Mouse (Mus musculus): ENCODE measurements at regions not wholly inside any gene's neighbourhood (a gene's known extent, or its start where the extent isn't known, plus 50 kb on each side); places are given as distances from the start of the nearest gene placed in this dataset.

- H3K9ac ChIP-seq (replicated peaks; ENCODE audit: low read length), result no peak overlapping the region
- H3K4me1 ChIP-seq (ENCODE audit: control insufficient read depth, insufficient read depth, low read length), result no peaks in the 10 kb centered on the region
- H3K4me3 ChIP-seq (ENCODE audit: low read depth, low read length), result no peak overlapping the region
- DNase-seq (ENCODE audit: low spot score) (no peak), ATAC-seq (replicated peaks; ENCODE audit: insufficient number of reproducible peaks, low FRiP score, low TSS enrichment, low read depth) (no peak)
- no peaks in the 10 kb centered on the region for H3K9me3 ChIP-seq (replicated peaks; ENCODE audit: control insufficient read depth, low read length)
- no peak overlapping the region for H3K4me2 ChIP-seq (ENCODE audit: low read depth, low read length)
- H3K27me3 ChIP-seq (ENCODE audit: control insufficient read depth, insufficient read depth, low read length), result no peaks in the 10 kb centered on the region
- WGBS, result 86% methylated on average over 5 of the region's 5 CpGs
- H3K27ac ChIP-seq (replicated peaks; ENCODE audit: low read depth, low read length), result no peak overlapping the region
- no peaks in the 10 kb centered on the region for H3K36me3 ChIP-seq (replicated peaks; ENCODE audit: control insufficient read depth, insufficient read depth, low read depth, low read length)
Measured at GRCm38 (mm10) chr8:44735801-44736200, 199.4 kb upstream of the Fat1 start.

- Histone ChIP-seq H3K9me3 (replicated peaks; ENCODE audit: control insufficient read depth, low read length) (no peaks in the 10 kb centered on the region), H3K9ac (replicated peaks; ENCODE audit: low read length) (no peak overlapping the region), H3K4me2 (ENCODE audit: low read depth, low read length) (no peak overlapping the region), H3K4me1 (ENCODE audit: control insufficient read depth, insufficient read depth, low read length) (no peaks in the 10 kb centered on the region), H3K4me3 (ENCODE audit: low read depth, low read length) (no peak overlapping the region), H3K27me3 (ENCODE audit: control insufficient read depth, insufficient read depth, low read length) (no peaks in the 10 kb centered on the region), H3K27ac (replicated peaks; ENCODE audit: low read depth, low read length) (no peak overlapping the region), H3K36me3 (replicated peaks; ENCODE audit: control insufficient read depth, insufficient read depth, low read depth, low read length) (no peaks in the 10 kb centered on the region)
- 82% methylated on average over 2 of the region's 2 CpGs for WGBS
- ATAC-seq (replicated peaks; ENCODE audit: insufficient number of reproducible peaks, low FRiP score, low TSS enrichment, low read depth), result no peak
- DNase-seq (ENCODE audit: low spot score), result no peak
Measured at GRCm38 (mm10) chr8:44743353-44743752, 191.9 kb upstream of the Fat1 start.

DNA sequence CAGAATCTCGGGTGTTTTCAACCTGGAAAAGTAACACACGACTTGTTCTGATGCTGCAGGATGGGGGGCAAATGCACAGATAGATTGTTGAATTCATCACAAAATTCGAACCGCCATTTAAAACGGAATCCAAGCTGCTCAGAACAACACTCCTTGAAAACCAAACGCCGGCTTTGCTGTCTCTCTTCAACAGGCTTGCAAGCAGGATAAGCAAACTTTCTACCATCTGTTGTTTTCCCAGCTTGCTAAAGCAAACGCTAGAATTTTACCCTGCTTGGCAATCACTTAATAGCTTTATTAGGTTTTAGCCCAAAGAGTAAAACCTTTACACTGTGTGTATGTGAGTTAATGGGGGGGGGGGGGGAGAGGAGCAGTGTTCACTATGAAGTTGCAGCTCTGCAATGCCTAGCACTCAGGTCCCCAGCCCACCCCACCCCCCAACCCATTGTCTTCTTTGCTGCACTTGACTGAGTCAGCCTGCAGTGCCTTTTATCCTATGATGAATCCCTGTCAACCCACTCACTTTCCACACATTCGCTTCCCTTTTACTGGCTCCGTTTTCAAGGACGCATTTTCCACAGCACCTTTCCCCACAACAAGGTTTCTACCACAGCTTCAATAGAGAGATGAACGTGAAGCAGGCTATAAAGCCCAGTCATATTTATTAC, 190.1 kb upstream of the Fat1 start:
- H3K27me3 ChIP-seq (ENCODE audit: control insufficient read depth, insufficient read depth, low read length), result no peaks in the 10 kb centered on the region
- no peak for ATAC-seq (replicated peaks; ENCODE audit: insufficient number of reproducible peaks, low FRiP score, low TSS enrichment, low read depth)
- WGBS, result 80% methylated on average over 12 of the region's 12 CpGs

DNA sequence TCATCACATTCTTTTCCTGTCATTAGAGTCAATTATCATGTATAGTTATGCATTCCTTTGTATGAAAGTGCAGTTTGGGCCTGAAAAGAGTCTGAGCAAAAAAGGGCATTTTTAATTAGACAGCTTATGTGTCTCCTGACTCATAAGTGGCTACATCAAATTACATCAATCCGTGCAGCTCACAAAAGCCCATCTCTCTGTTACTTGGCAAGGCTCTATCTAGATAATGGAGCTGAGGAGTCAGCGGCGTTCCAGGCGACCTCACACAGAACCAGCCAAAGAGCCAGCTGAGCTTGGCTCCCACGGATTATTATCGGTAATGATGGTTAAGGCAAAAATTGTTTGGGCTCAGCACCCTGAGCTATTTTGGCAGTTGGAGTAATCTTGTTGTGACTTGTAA, 176.5 kb upstream of the Fat1 start:
- Histone ChIP-seq H3K4me1 (ENCODE audit: control insufficient read depth, insufficient read depth, low read length) (no peaks in the 10 kb centered on the region), H3K36me3 (replicated peaks; ENCODE audit: control insufficient read depth, insufficient read depth, low read depth, low read length) (no peaks in the 10 kb centered on the region), H3K9ac (replicated peaks; ENCODE audit: low read length) (no peak overlapping the region), H3K4me2 (ENCODE audit: low read depth, low read length) (no peak overlapping the region), H3K27ac (replicated peaks; ENCODE audit: low read depth, low read length) (no peak overlapping the region), H3K9me3 (replicated peaks; ENCODE audit: control insufficient read depth, low read length) (no peaks in the 10 kb centered on the region), H3K27me3 (ENCODE audit: control insufficient read depth, insufficient read depth, low read length) (no peaks in the 10 kb centered on the region), H3K4me3 (ENCODE audit: low read depth, low read length) (no peak overlapping the region)
- WGBS, result 67% methylated on average over 6 of the region's 6 CpGs
- DNase-seq (ENCODE audit: low spot score) (peak; percentile 7), ATAC-seq (replicated peaks; ENCODE audit: insufficient number of reproducible peaks, low FRiP score, low TSS enrichment, low read depth) (no peak)

More for the DNA sequence above, 190.1 kb upstream of the Fat1 start:
- H3K4me2 ChIP-seq (ENCODE audit: low read depth, low read length), result no peak overlapping the region
- H3K4me1 ChIP-seq (ENCODE audit: control insufficient read depth, insufficient read depth, low read length), result no peaks in the 10 kb centered on the region
- no peak overlapping the region for H3K4me3 ChIP-seq (ENCODE audit: low read depth, low read length)
- H3K9ac ChIP-seq (replicated peaks; ENCODE audit: low read length), result no peak overlapping the region
- no peaks in the 10 kb centered on the region for H3K9me3 ChIP-seq (replicated peaks; ENCODE audit: control insufficient read depth, low read length)
- no peaks in the 10 kb centered on the region for H3K36me3 ChIP-seq (replicated peaks; ENCODE audit: control insufficient read depth, insufficient read depth, low read depth, low read length)
- no peak overlapping the region for H3K27ac ChIP-seq (replicated peaks; ENCODE audit: low read depth, low read length)
- no peak for DNase-seq (ENCODE audit: low spot score)

DNA sequence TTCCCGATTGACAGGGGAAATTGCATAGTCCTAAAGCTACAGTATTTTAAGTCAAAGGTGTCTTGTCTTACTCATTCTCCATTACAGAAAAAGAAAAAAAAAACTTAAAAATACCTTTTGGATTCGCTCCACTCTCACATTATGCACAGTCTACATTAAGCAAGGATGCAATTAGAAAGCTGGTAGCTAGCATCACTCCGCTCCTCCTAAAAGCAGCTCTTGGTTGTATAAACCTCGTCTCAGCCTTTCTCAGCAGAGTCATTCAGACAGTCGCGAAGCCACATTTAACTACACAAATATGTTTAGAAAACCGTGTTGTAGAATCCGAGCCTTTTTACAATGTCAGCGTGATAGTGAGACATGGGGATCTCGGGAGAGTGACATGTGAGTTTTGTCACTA, 172.5 kb upstream of the Fat1 start:
- no peak for ATAC-seq (replicated peaks; ENCODE audit: insufficient number of reproducible peaks, low FRiP score, low TSS enrichment, low read depth)

GRCm38 (mm10) chr8:44765194-44765593, 170.1 kb upstream of the Fat1 start:
- DNase-seq (ENCODE audit: low spot score), result no peak
- WGBS, result 76% methylated on average over 4 of the region's 4 CpGs
- H3K9ac ChIP-seq (replicated peaks; ENCODE audit: low read length), result no peak overlapping the region

More for the DNA sequence above, 172.5 kb upstream of the Fat1 start:
- Histone ChIP-seq H3K4me1 (ENCODE audit: control insufficient read depth, insufficient read depth, low read length) (no peaks in the 10 kb centered on the region), H3K4me2 (ENCODE audit: low read depth, low read length) (no peak overlapping the region), H3K9me3 (replicated peaks; ENCODE audit: control insufficient read depth, low read length) (no peaks in the 10 kb centered on the region), H3K27ac (replicated peaks; ENCODE audit: low read depth, low read length) (no peak overlapping the region), H3K4me3 (ENCODE audit: low read depth, low read length) (no peak overlapping the region), H3K36me3 (replicated peaks; ENCODE audit: control insufficient read depth, insufficient read depth, low read depth, low read length) (no peaks in the 10 kb centered on the region), H3K27me3 (ENCODE audit: control insufficient read depth, insufficient read depth, low read length) (no peaks in the 10 kb centered on the region), H3K9ac (replicated peaks; ENCODE audit: low read length) (no peak overlapping the region)
- 89% methylated on average over 10 of the region's 10 CpGs for WGBS
- no peak for DNase-seq (ENCODE audit: low spot score)

DNA sequence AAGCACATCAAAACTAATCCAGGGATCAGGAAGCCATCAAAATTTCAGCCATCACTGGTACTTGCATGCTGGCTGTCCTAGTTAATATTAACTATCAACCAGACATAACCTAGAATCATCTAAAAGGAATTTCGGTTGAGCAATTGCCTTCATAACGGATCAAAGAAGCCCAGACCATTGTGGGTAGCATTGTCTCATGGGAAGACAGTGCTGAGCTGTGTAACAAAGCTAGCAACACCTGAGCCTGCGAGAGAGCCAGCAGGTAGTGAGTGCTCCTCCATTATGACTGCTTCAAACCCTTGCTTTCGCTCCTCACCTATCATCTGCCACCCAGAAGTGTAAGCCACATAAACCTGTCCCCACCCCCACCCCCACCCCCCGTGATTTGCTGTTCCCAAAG, 169.6 kb upstream of the Fat1 start:
- no peaks in the 10 kb centered on the region for H3K4me1 ChIP-seq (ENCODE audit: control insufficient read depth, insufficient read depth, low read length)
- H3K27ac ChIP-seq (replicated peaks; ENCODE audit: low read depth, low read length), result no peak overlapping the region
- H3K36me3 ChIP-seq (replicated peaks; ENCODE audit: control insufficient read depth, insufficient read depth, low read depth, low read length), result no peaks in the 10 kb centered on the region
- H3K4me2 ChIP-seq (ENCODE audit: low read depth, low read length), result no peak overlapping the region
- no peaks in the 10 kb centered on the region for H3K27me3 ChIP-seq (ENCODE audit: control insufficient read depth, insufficient read depth, low read length)
- H3K4me3 ChIP-seq (ENCODE audit: low read depth, low read length), result no peak overlapping the region
- no peaks in the 10 kb centered on the region for H3K9me3 ChIP-seq (replicated peaks; ENCODE audit: control insufficient read depth, low read length)
- WGBS, result 81% methylated on average over 5 of the region's 5 CpGs
- DNase-seq (ENCODE audit: low spot score), result no peak
- no peak for ATAC-seq (replicated peaks; ENCODE audit: insufficient number of reproducible peaks, low FRiP score, low TSS enrichment, low read depth)
- no peak overlapping the region for H3K9ac ChIP-seq (replicated peaks; ENCODE audit: low read length)

More at GRCm38 (mm10) chr8:44765194-44765593, 170.1 kb upstream of the Fat1 start:
- Histone ChIP-seq H3K4me1 (ENCODE audit: control insufficient read depth, insufficient read depth, low read length) (no peaks in the 10 kb centered on the region), H3K27me3 (ENCODE audit: control insufficient read depth, insufficient read depth, low read length) (no peaks in the 10 kb centered on the region), H3K4me3 (ENCODE audit: low read depth, low read length) (no peak overlapping the region), H3K27ac (replicated peaks; ENCODE audit: low read depth, low read length) (no peak overlapping the region), H3K4me2 (ENCODE audit: low read depth, low read length) (no peak overlapping the region), H3K36me3 (replicated peaks; ENCODE audit: control insufficient read depth, insufficient read depth, low read depth, low read length) (no peaks in the 10 kb centered on the region), H3K9me3 (replicated peaks; ENCODE audit: control insufficient read depth, low read length) (no peaks in the 10 kb centered on the region)
- no peak for ATAC-seq (replicated peaks; ENCODE audit: insufficient number of reproducible peaks, low FRiP score, low TSS enrichment, low read depth)

DNA sequence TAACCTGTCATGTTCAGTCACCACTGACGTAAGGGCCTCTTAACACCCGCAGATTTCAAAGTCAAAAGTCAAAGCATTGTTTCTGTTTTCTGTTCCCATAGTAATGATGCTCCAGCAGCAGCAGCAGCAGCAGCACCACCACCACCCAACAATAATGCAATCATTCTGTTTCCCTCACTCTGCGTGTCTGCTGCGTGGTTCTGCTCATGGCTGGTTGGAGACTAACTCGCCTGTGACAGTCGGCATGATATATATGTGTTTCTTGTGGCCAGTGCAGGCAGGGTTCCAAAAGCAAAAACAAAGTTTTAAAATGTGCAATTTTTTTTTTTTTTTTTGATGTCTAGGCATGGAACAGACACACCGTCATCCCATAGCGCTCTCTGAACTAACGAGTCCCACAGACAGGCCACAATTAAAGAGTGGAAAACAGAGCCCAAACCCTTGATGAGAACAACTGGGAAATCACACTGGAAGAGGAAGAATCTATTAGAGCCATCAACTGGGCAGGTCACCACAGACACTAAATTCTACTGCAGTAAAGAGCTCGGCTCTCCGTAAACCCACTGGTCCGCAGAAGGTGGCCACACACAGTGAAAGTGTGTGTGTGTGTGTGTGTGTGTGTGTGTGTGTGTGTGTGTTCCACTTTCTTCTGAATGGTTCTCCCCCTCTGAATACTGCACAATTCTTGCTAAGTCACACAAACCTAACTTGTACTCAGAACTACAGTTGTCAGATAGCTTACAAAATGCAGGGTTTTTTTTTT, 169.0 kb upstream of the Fat1 start:
- Histone ChIP-seq H3K36me3 (replicated peaks; ENCODE audit: control insufficient read depth, insufficient read depth, low read depth, low read length) (no peaks in the 10 kb centered on the region), H3K9me3 (replicated peaks; ENCODE audit: control insufficient read depth, low read length) (no peaks in the 10 kb centered on the region), H3K27me3 (ENCODE audit: control insufficient read depth, insufficient read depth, low read length) (no peaks in the 10 kb centered on the region), H3K4me3 (ENCODE audit: low read depth, low read length) (no peak overlapping the region), H3K27ac (replicated peaks; ENCODE audit: low read depth, low read length) (no peak overlapping the region), H3K4me1 (ENCODE audit: control insufficient read depth, insufficient read depth, low read length) (no peaks in the 10 kb centered on the region), H3K9ac (replicated peaks; ENCODE audit: low read length) (no peak overlapping the region), H3K4me2 (ENCODE audit: low read depth, low read length) (no peak overlapping the region)
- ATAC-seq (replicated peaks; ENCODE audit: insufficient number of reproducible peaks, low FRiP score, low TSS enrichment, low read depth) (no peak), DNase-seq (ENCODE audit: low spot score) (no peak)
- WGBS, result 81% methylated on average over 12 of the region's 12 CpGs

Data from embryonic facial prominence, embryonic 11.5 days (tissue).